Mouse (Mus musculus) lung, postnatal 4 days (tissue): ENCODE measurements around the gene B230104I21Rik.

ENCODE experiments used
- DNase-seq, 2 experiments: peaks; one replicate each; pipeline ENCODE4 v3.0.0; 2021

The B230104I21Rik gene

GRCm38 (mm10) chr4:154396652-154397301 lies 60.9 kb downstream of the B230104I21Rik start:
- DNase-seq, result no peak
